Mouse (Mus musculus) midbrain, embryonic 10.5 days (tissue): Measurements from ENCODE around the gene Ippk. TPM values are rescaled to one million over a fixed set of nuclear protein-coding genes. Genes with fewer than 3 reads are reported as not detected.
A peak's percentile ranks its signal among the peaks of the same experiment; 100 is the strongest.

Source experiments
- DNase-seq: peaks from one replicate; pipeline ENCODE4 v3.0.0-alpha.2; 2017; ENCODE audit warnings: low spot score
- H3K27ac ChIP-seq: fragments of 300-500 bp; sonication (generic); replicated peaks from 2 replicates; pipeline ENCODE4 v1.5.1; 2016; ENCODE audit warnings: mild to moderate bottlenecking
- H3K27me3 ChIP-seq: fragments of 300-500 bp; sonication (generic); 2 replicates; pipeline ENCODE4 v1.6.1; 2016; ENCODE audit warnings: low read depth, mild to moderate bottlenecking; ENCODE audit not compliant: poor library complexity, severe bottlenecking
- H3K36me3 ChIP-seq: fragments of 300-500 bp; sonication (generic); 2 replicates; pipeline ENCODE4 v1.6.1; 2016; ENCODE audit warnings: mild to moderate bottlenecking, moderate library complexity
- H3K4me1 ChIP-seq: fragments of 300-500 bp; sonication (generic); 2 replicates; pipeline ENCODE4 v1.6.1; 2016
- H3K4me3 ChIP-seq: fragments of 300-500 bp; sonication (generic); 2 replicates; pipeline ENCODE4 v1.5.1; 2016; ENCODE audit warnings: mild to moderate bottlenecking, moderate library complexity
- H3K9me3 ChIP-seq: fragments of 300-500 bp; sonication (generic); replicated peaks from 2 replicates; pipeline ENCODE4 v1.6.1; 2016; ENCODE audit warnings: mild to moderate bottlenecking
- WGBS: fragments of 180-500 bp; shearing (Covaris S2); methylation state at CpG from one replicate; pipeline ENCODE4 v1.1.7; 2016; 5-methylcytosine and 5-hydroxymethylcytosine counted together
- polyA plus RNA-seq: library from polyadenylated mRNA; unstranded; fragments of >200 nt; fragmentation: Nextera tagmentation; extraction: Ambion mirVana; gene quantifications from 2 replicates; pipeline ENCODE4 v1.2.1, GENCODE M21; 2016

Gene Ippk
- polyA plus RNA-seq, 1 experiment from 2014 or later = 20.3 TPM

- Histone ChIP-seq H3K4me3 (no peak overlapping the region), H3K4me1 (no peaks in the 10 kb centered on the region), H3K27ac (no peak overlapping the region), H3K9me3 (peaks cover 6% of the 10 kb centered on the region; the same call in 1 of the 2 replicates), H3K27me3 (no peaks in the 10 kb centered on the region), H3K36me3 (peaks cover 12% of the 10 kb centered on the region)
- DNase-seq = no peak
- WGBS = 94% methylated on average over 3 of the region's 3 CpGs
Measured at GRCm38 (mm10) chr13:49394886-49395447, 26.1 kb upstream of the Ippk start.

- DNase-seq = no peak
- H3K27ac ChIP-seq = no peak overlapping the region
- H3K27me3 ChIP-seq = no peaks in the 10 kb centered on the region
- H3K4me3 ChIP-seq = no peak overlapping the region
- whole genome bisulfite sequencing = 88% methylated on average over 1 of the region's 1 CpGs
- peaks cover 4% of the 10 kb centered on the region; the same call in 1 of the 2 replicates for H3K9me3 ChIP-seq
- no peaks in the 10 kb centered on the region for H3K36me3 ChIP-seq
- H3K4me1 ChIP-seq = no peaks in the 10 kb centered on the region
Measured at GRCm38 (mm10) chr13:49396798-49397197, 24.3 kb upstream of the Ippk start.

- no peaks in the 10 kb centered on the region for H3K36me3 ChIP-seq
- no peak overlapping the region for H3K27ac ChIP-seq
- no peak overlapping the region for H3K4me3 ChIP-seq
- H3K9me3 ChIP-seq = peaks cover 4% of the 10 kb centered on the region; the same call in 1 of the 2 replicates
- H3K4me1 ChIP-seq = no peaks in the 10 kb centered on the region
- no peaks in the 10 kb centered on the region for H3K27me3 ChIP-seq
- no peak for DNase-seq
- 93% methylated on average over 8 of the region's 8 CpGs for WGBS
Measured at GRCm38 (mm10) chr13:49398191-49398590, 22.9 kb upstream of the Ippk start.

- Histone ChIP-seq H3K27me3 (no peaks in the 10 kb centered on the region), H3K4me1 (no peaks in the 10 kb centered on the region), H3K36me3 (no peaks in the 10 kb centered on the region), H3K9me3 (peaks cover 4% of the 10 kb centered on the region; the same call in 1 of the 2 replicates), H3K4me3 (no peak overlapping the region), H3K27ac (no peak overlapping the region)
- no peak for DNase-seq
- 79% methylated on average over 6 of the region's 6 CpGs for WGBS
Measured at GRCm38 (mm10) chr13:49400139-49400538, 20.9 kb upstream of the Ippk start.

- H3K27me3 ChIP-seq = no peaks in the 10 kb centered on the region
- H3K27ac ChIP-seq = no peak overlapping the region
- WGBS = 79% methylated on average over 2 of the region's 2 CpGs
- DNase-seq = no peak
- no peaks in the 10 kb centered on the region for H3K36me3 ChIP-seq
- no peak overlapping the region for H3K4me3 ChIP-seq
- peaks cover 4% of the 10 kb centered on the region; the same call in 1 of the 2 replicates for H3K9me3 ChIP-seq
- no peaks in the 10 kb centered on the region for H3K4me1 ChIP-seq
Measured at GRCm38 (mm10) chr13:49402628-49403027, 18.4 kb upstream of the Ippk start.

- DNase-seq = no peak
- no peaks in the 10 kb centered on the region for H3K9me3 ChIP-seq
Measured at GRCm38 (mm10) chr13:49407795-49408194, 13.3 kb upstream of the Ippk start.

GRCm38 (mm10) chr13:49421606-49421917, 513 bp downstream of the Ippk start:
- WGBS = 2% methylated on average over 15 of the region's 15 CpGs
- Histone ChIP-seq H3K36me3 (no peaks in the 10 kb centered on the region), H3K4me1 (peaks cover 33% of the 10 kb centered on the region), H3K27me3 (no peaks in the 10 kb centered on the region), H3K27ac (peak overlapping the region; percentile 92), H3K9me3 (no peaks in the 10 kb centered on the region), H3K4me3 (peak overlapping the region; percentile 89)
- DNase-seq = no peak

More at GRCm38 (mm10) chr13:49407795-49408194, 13.3 kb upstream of the Ippk start:
- Histone ChIP-seq H3K4me3 (no peak overlapping the region), H3K36me3 (no peaks in the 10 kb centered on the region), H3K27me3 (no peaks in the 10 kb centered on the region), H3K4me1 (no peaks in the 10 kb centered on the region), H3K27ac (no peak overlapping the region)

- Histone ChIP-seq H3K27ac (no peak overlapping the region), H3K9me3 (no peaks in the 10 kb centered on the region), H3K27me3 (no peaks in the 10 kb centered on the region), H3K4me1 (peaks cover 33% of the 10 kb centered on the region), H3K36me3 (no peaks in the 10 kb centered on the region), H3K4me3 (peak overlapping the region; percentile 89)
- DNase-seq = no peak
- 44% methylated on average over 4 of the region's 4 CpGs for WGBS
Measured at GRCm38 (mm10) chr13:49421959-49422358, 910 bp downstream of the Ippk start.

- WGBS = 91% methylated on average over 3 of the region's 3 CpGs
- no peak for DNase-seq
- Histone ChIP-seq H3K4me3 (no peak overlapping the region), H3K36me3 (0 out of 2 replicates have a peak, but pooled peaks cover 5% of the 10 kb centered on the region), H3K4me1 (peaks cover 20% of the 10 kb centered on the region), H3K27me3 (no peaks in the 10 kb centered on the region), H3K27ac (no peak overlapping the region), H3K9me3 (no peaks in the 10 kb centered on the region)
Measured at GRCm38 (mm10) chr13:49426736-49427135, 5.7 kb downstream of the Ippk start.

GRCm38 (mm10) chr13:49428042-49428675, 7.1 kb downstream of the Ippk start:
- Histone ChIP-seq H3K27ac (no peak overlapping the region), H3K36me3 (peaks cover 17% of the 10 kb centered on the region; the same call in 1 of the 2 replicates), H3K9me3 (no peaks in the 10 kb centered on the region), H3K4me3 (no peak overlapping the region), H3K4me1 (peaks cover 5% of the 10 kb centered on the region), H3K27me3 (no peaks in the 10 kb centered on the region)
- DNase-seq = no peak
- WGBS = 95% methylated on average over 1 of the region's 1 CpGs

- no peaks in the 10 kb centered on the region for H3K27me3 ChIP-seq
- peaks cover 38% of the 10 kb centered on the region for H3K36me3 ChIP-seq
- DNase-seq = no peak
- H3K4me1 ChIP-seq = no peaks in the 10 kb centered on the region
- H3K4me3 ChIP-seq = no peak overlapping the region
- no peaks in the 10 kb centered on the region for H3K9me3 ChIP-seq
- no peak overlapping the region for H3K27ac ChIP-seq
- 85% methylated on average over 4 of the region's 4 CpGs for WGBS
Measured at GRCm38 (mm10) chr13:49430529-49430928, 9.5 kb downstream of the Ippk start.

GRCm38 (mm10) chr13:49433268-49434029, 12.4 kb downstream of the Ippk start:
- 96% methylated on average over 2 of the region's 2 CpGs for WGBS
- Histone ChIP-seq H3K4me3 (no peak overlapping the region), H3K36me3 (peaks cover 64% of the 10 kb centered on the region), H3K27me3 (no peaks in the 10 kb centered on the region), H3K9me3 (no peaks in the 10 kb centered on the region), H3K4me1 (no peaks in the 10 kb centered on the region), H3K27ac (no peak overlapping the region)
- DNase-seq = no peak

- WGBS = 84% methylated on average over 1 of the region's 1 CpGs
- Histone ChIP-seq H3K9me3 (no peaks in the 10 kb centered on the region), H3K36me3 (peaks cover 67% of the 10 kb centered on the region), H3K27ac (no peak overlapping the region), H3K4me3 (no peak overlapping the region), H3K4me1 (no peaks in the 10 kb centered on the region), H3K27me3 (no peaks in the 10 kb centered on the region)
- no peak for DNase-seq
Measured at GRCm38 (mm10) chr13:49435745-49436144, 14.7 kb downstream of the Ippk start.
